Mouse (Mus musculus) 3T3-L1 (cell line): ENCODE measurements around the gene Plpp3.

ENCODE experiments used
- DNase-seq: peaks from one replicate; pipeline ENCODE4 v3.0.0-alpha.2; 2015; ENCODE audit warnings: low read depth, low spot score

The Plpp3 gene

GRCm38 (mm10) chr4:105188801-105189200 is 31.7 kb downstream of the Plpp3 start:
- DNase-seq, result no peak

GRCm38 (mm10) chr4:105190826-105191225 is 33.7 kb downstream of the Plpp3 start:
- DNase-seq, result no peak

- DNase-seq, result no peak
These were observed 34.4 kb downstream of the Plpp3 start for GRCm38 (mm10) chr4:105191550-105191949.

- DNase-seq, result no peak
These were observed 35.5 kb downstream of the Plpp3 start for GRCm38 (mm10) chr4:105192665-105193064.

GRCm38 (mm10) chr4:105195256-105195655 is 38.1 kb downstream of the Plpp3 start:
- DNase-seq, result no peak

GRCm38 (mm10) chr4:105196099-105196498 is 39.0 kb downstream of the Plpp3 start:
- DNase-seq, result no peak

- no peak for DNase-seq
These were observed 40.0 kb downstream of the Plpp3 start for GRCm38 (mm10) chr4:105196993-105197765.

- no peak for DNase-seq
These were observed 41.5 kb downstream of the Plpp3 start for GRCm38 (mm10) chr4:105198696-105199095.

GRCm38 (mm10) chr4:105199345-105199744 is 42.2 kb downstream of the Plpp3 start:
- DNase-seq, result no peak

- no peak for DNase-seq
These were observed 43.7 kb downstream of the Plpp3 start for GRCm38 (mm10) chr4:105200624-105201524.

GRCm38 (mm10) chr4:105202439-105202838 is 45.3 kb downstream of the Plpp3 start:
- no peak for DNase-seq

- no peak for DNase-seq
These were observed 46.2 kb downstream of the Plpp3 start for GRCm38 (mm10) chr4:105203303-105203761.

GRCm38 (mm10) chr4:105204071-105204470 is 46.9 kb downstream of the Plpp3 start:
- DNase-seq, result no peak

- DNase-seq, result no peak
These were observed 48.1 kb downstream of the Plpp3 start for GRCm38 (mm10) chr4:105205045-105205851.

GRCm38 (mm10) chr4:105206102-105206501 is 49.0 kb downstream of the Plpp3 start:
- DNase-seq, result no peak

- peak; percentile 59 for DNase-seq
These were observed 49.8 kb downstream of the Plpp3 start for GRCm38 (mm10) chr4:105206995-105207394.

GRCm38 (mm10) chr4:105207641-105208040 is 50.5 kb downstream of the Plpp3 start:
- no peak for DNase-seq

- DNase-seq, result no peak
These were observed 51.8 kb downstream of the Plpp3 start for GRCm38 (mm10) chr4:105208977-105209376.

- DNase-seq, result peak; percentile 76
These were observed 56.2 kb downstream of the Plpp3 start for GRCm38 (mm10) chr4:105213314-105213713.

- DNase-seq, result peak; percentile 47
These were observed 57.3 kb downstream of the Plpp3 start for GRCm38 (mm10) chr4:105214438-105214837.

- DNase-seq, result no peak
These were observed 58.7 kb downstream of the Plpp3 start for GRCm38 (mm10) chr4:105215726-105216410.
